Mouse (Mus musculus): ENCODE results near the gene Olfr697. TPM values are rescaled to one million over a fixed set of nuclear protein-coding genes. Genes with fewer than 3 reads are reported as not detected.

Gene Olfr697
- polyA plus RNA-seq, 1 experiment from 2014 or later, result not detected

Other genes with a start within 250 kb of the Olfr697 start
- gene Olfr693, start 61.9 kb downstream of the Olfr697 start, polyA plus RNA-seq (2014; fragmentation: Nextera tagmentation; extraction: Ambion mirVana), result not detected in 2 replicates
- not detected in 2 replicates for gene Olfr694, start 50.6 kb downstream of the Olfr697 start, polyA plus RNA-seq (2014; fragmentation: Nextera tagmentation; extraction: Ambion mirVana)
- gene Olfr695, start 26.0 kb downstream of the Olfr697 start, polyA plus RNA-seq (2014; fragmentation: Nextera tagmentation; extraction: Ambion mirVana), result not detected in 2 replicates
- gene Olfr698, start 13.0 kb upstream of the Olfr697 start, polyA plus RNA-seq (2014; fragmentation: Nextera tagmentation; extraction: Ambion mirVana), result not detected in 2 replicates
- gene Olfr699, start 50.8 kb upstream of the Olfr697 start, polyA plus RNA-seq (2014; fragmentation: Nextera tagmentation; extraction: Ambion mirVana), result not detected in 2 replicates
- not detected in 2 replicates for gene Olfr700, start 66.4 kb upstream of the Olfr697 start, polyA plus RNA-seq (2014; fragmentation: Nextera tagmentation; extraction: Ambion mirVana)
- not detected in 2 replicates for gene Olfr701, start 71.7 kb upstream of the Olfr697 start, polyA plus RNA-seq (2014; fragmentation: Nextera tagmentation; extraction: Ambion mirVana)
- not detected in 2 replicates for gene Olfr702, start 91.5 kb upstream of the Olfr697 start, polyA plus RNA-seq (2014; fragmentation: Nextera tagmentation; extraction: Ambion mirVana)
- gene Olfr703, start 100.9 kb upstream of the Olfr697 start, polyA plus RNA-seq (2014; fragmentation: Nextera tagmentation; extraction: Ambion mirVana), result not detected in 2 replicates
- gene Olfr704, start 120.7 kb upstream of the Olfr697 start, polyA plus RNA-seq (2014; fragmentation: Nextera tagmentation; extraction: Ambion mirVana), result not detected in 2 replicates
- not detected in 2 replicates for gene Olfr705, start 134.4 kb upstream of the Olfr697 start, polyA plus RNA-seq (2014; fragmentation: Nextera tagmentation; extraction: Ambion mirVana)
- gene Olfr706, start 145.7 kb upstream of the Olfr697 start, polyA plus RNA-seq (2014; fragmentation: Nextera tagmentation; extraction: Ambion mirVana), result not detected in 2 replicates
- not detected in 2 replicates for gene Olfr707, start 158.8 kb upstream of the Olfr697 start, polyA plus RNA-seq (2014; fragmentation: Nextera tagmentation; extraction: Ambion mirVana)
- not detected in 2 replicates for gene Olfr1532-ps1, start 165.6 kb upstream of the Olfr697 start, polyA plus RNA-seq (2014; fragmentation: Nextera tagmentation; extraction: Ambion mirVana)
- gene Olfr709-ps1, start 189.8 kb upstream of the Olfr697 start, polyA plus RNA-seq (2014; fragmentation: Nextera tagmentation; extraction: Ambion mirVana), result not detected in 2 replicates
- not detected in 2 replicates for gene Olfr710, start 205.9 kb upstream of the Olfr697 start, polyA plus RNA-seq (2014; fragmentation: Nextera tagmentation; extraction: Ambion mirVana)
- gene Olfr6, start 221.5 kb upstream of the Olfr697 start, polyA plus RNA-seq (2014; fragmentation: Nextera tagmentation; extraction: Ambion mirVana), result not detected in 2 replicates
- gene Olfr711, start 233.0 kb upstream of the Olfr697 start, polyA plus RNA-seq (2014; fragmentation: Nextera tagmentation; extraction: Ambion mirVana), result not detected in 2 replicates

Measured in heart, embryonic 14.5 days (tissue).